Mouse (Mus musculus) activated CD4-positive, CD25-positive, alpha-beta regulatory T cell, adult 4 months (primary cell): ENCODE data around the gene Med12l. TPM values are rescaled to one million over a fixed set of nuclear protein-coding genes. Genes with fewer than 3 reads are reported as not detected.
"Not testable (repeated sequence)": the region's sequence is repeated elsewhere in the genome, so short reads cannot be mapped to it uniquely, and the experiment has no call there.

ENCODE experiments used
- ATAC-seq: one replicate; pipeline ENCODE4 v1.8.0; 2017
- polyA plus RNA-seq, 2 experiments: library from polyadenylated mRNA; unstranded; fragments of 100-300 nt; shearing (Covaris generic); gene quantifications; one replicate each; pipeline ENCODE4 v1.2.1; 2017

The Med12l gene
- polyA plus RNA-seq, 2 experiments from 2014 or later: 0.11 to 0.53 TPM

- no peak for ATAC-seq
These were observed 17.3 kb downstream of the Med12l start for GRCm38 (mm10) chr3:59022971-59023370.

GRCm38 (mm10) chr3:59024531-59025192 is 19.0 kb downstream of the Med12l start:
- ATAC-seq: no peak

GRCm38 (mm10) chr3:59025193-59025535 is 19.5 kb downstream of the Med12l start:
- ATAC-seq: no peak

GRCm38 (mm10) chr3:59028696-59029095 is 23.1 kb downstream of the Med12l start:
- no peak for ATAC-seq

GRCm38 (mm10) chr3:59030986-59031385 is 25.4 kb downstream of the Med12l start:
- ATAC-seq: no peak

- ATAC-seq: no peak
These were observed 35.9 kb downstream of the Med12l start for GRCm38 (mm10) chr3:59041487-59041886.

- ATAC-seq: no peak
These were observed 49.4 kb downstream of the Med12l start for GRCm38 (mm10) chr3:59054834-59055535.

GRCm38 (mm10) chr3:59059022-59059541 is 53.5 kb downstream of the Med12l start:
- peak; percentile 52 for ATAC-seq

- no peak for ATAC-seq
These were observed 54.5 kb downstream of the Med12l start for GRCm38 (mm10) chr3:59060131-59060530.

- peak; percentile 65 for ATAC-seq
These were observed 56.5 kb downstream of the Med12l start for GRCm38 (mm10) chr3:59062141-59062540.

- ATAC-seq: no peak
These were observed 57.8 kb downstream of the Med12l start for GRCm38 (mm10) chr3:59063431-59063830.

GRCm38 (mm10) chr3:59065937-59066336 is 60.3 kb downstream of the Med12l start:
- no peak for ATAC-seq

- ATAC-seq: no peak
These were observed 61.1 kb downstream of the Med12l start for GRCm38 (mm10) chr3:59066558-59067294.

GRCm38 (mm10) chr3:59069071-59069470 is 63.4 kb downstream of the Med12l start:
- ATAC-seq: not testable (repeated sequence)

GRCm38 (mm10) chr3:59077278-59077677 is 71.7 kb downstream of the Med12l start:
- no peak for ATAC-seq

GRCm38 (mm10) chr3:59078585-59078984 is 73.0 kb downstream of the Med12l start:
- no peak for ATAC-seq

- peak; percentile 45 for ATAC-seq
These were observed 73.7 kb downstream of the Med12l start for GRCm38 (mm10) chr3:59079327-59079726.

- no peak for ATAC-seq
These were observed 74.8 kb downstream of the Med12l start for GRCm38 (mm10) chr3:59080293-59080916.

GRCm38 (mm10) chr3:59080919-59081318 is 75.3 kb downstream of the Med12l start:
- ATAC-seq: peak; percentile 95

GRCm38 (mm10) chr3:59092702-59093101 is 87.1 kb downstream of the Med12l start:
- ATAC-seq: no peak

GRCm38 (mm10) chr3:59097421-59097820 is 91.8 kb downstream of the Med12l start:
- ATAC-seq: no peak

- no peak for ATAC-seq
These were observed 92.9 kb downstream of the Med12l start for GRCm38 (mm10) chr3:59098540-59098939.
